Mouse (Mus musculus) MEL (cell line): ENCODE results near the gene Dlg2. TPM values are rescaled to one million over a fixed set of nuclear protein-coding genes. Genes with fewer than 3 reads are reported as not detected.

Experiments used
- DNase-seq: peaks from one replicate; pipeline ENCODE4 v3.0.0; 2011; ENCODE audit warnings: low read depth, low spot score
- H3K27ac ChIP-seq: 2 replicates; pipeline ENCODE4 v1.5.1; 2012; ENCODE audit warnings: low read depth, mild to moderate bottlenecking, control low read depth, low read length, moderate library complexity; ENCODE audit not compliant: control insufficient read depth
- H3K27me3 ChIP-seq, 2 experiments: fragments of 150-350 bp in 1 of 2; sonication (generic) in 1 of 2; 2 replicates each; pipeline ENCODE4 v1.6.1; 2012; ENCODE audit warnings: low read length in 2 of 2, mild to moderate bottlenecking in 2 of 2, improper control_type of control experiment in 1 of 2, moderate library complexity in 1 of 2; ENCODE audit not compliant: insufficient read depth in 2 of 2, control insufficient read depth in 1 of 2
- H3K36me3 ChIP-seq, 2 experiments: 2 replicates each; pipeline ENCODE4 v1.6.1; 2012 to 2014; ENCODE audit warnings: low read length in 2 of 2, improper control_type of control experiment in 1 of 2, inconsistent platforms in 1 of 2, mild to moderate bottlenecking in 1 of 2; ENCODE audit not compliant: insufficient read depth in 2 of 2, control insufficient read depth in 1 of 2
- H3K4me1 ChIP-seq, 2 experiments: fragments of 150-350 bp in 1 of 2; sonication (generic) in 1 of 2; 2 replicates each; pipeline ENCODE4 v1.6.1; 2012; ENCODE audit warnings: low read length in 2 of 2, improper control_type of control experiment in 1 of 2, mild to moderate bottlenecking in 1 of 2; ENCODE audit not compliant: insufficient read depth in 2 of 2, control insufficient read depth in 1 of 2
- H3K4me3 ChIP-seq, 2 experiments: fragments of 150-350 bp in 1 of 2; sonication (generic) in 1 of 2; 2 replicates each; pipeline ENCODE4 v1.5.1; 2012; ENCODE audit warnings: low read depth in 2 of 2, low read length in 2 of 2, mild to moderate bottlenecking in 2 of 2, moderate library complexity in 2 of 2, control low read depth in 1 of 2, improper control_type of control experiment in 1 of 2; ENCODE audit not compliant: control insufficient read depth in 1 of 2, insufficient read depth in 1 of 2
- H3K79me2 ChIP-seq: 2 replicates; pipeline ENCODE4 v1.6.1; 2012; ENCODE audit warnings: mild to moderate bottlenecking, low read length, moderate library complexity; ENCODE audit not compliant: control insufficient read depth, poor library complexity, insufficient read depth
- H3K9ac ChIP-seq: 2 replicates; pipeline ENCODE4 v1.6.1; 2012; ENCODE audit warnings: low read depth, mild to moderate bottlenecking, control low read depth, low read length, moderate library complexity; ENCODE audit not compliant: control insufficient read depth, poor library complexity, severe bottlenecking
- H3K9me3 ChIP-seq: fragments of 150-350 bp; sonication (generic); replicated peaks from 2 replicates; pipeline ENCODE4 v1.6.1; 2012; ENCODE audit warnings: mild to moderate bottlenecking, low read length, improper control_type of control experiment, moderate library complexity; ENCODE audit not compliant: insufficient read depth
- BHLHE40 ChIP-seq: IDR thresholded peaks from 2 replicates; pipeline ENCODE4 v1.6.1; 2012; ENCODE audit warnings: low read depth, mild to moderate bottlenecking, inconsistent platforms, low read length, improper control_type of control experiment, borderline replicate concordance
- CHD2 ChIP-seq: IDR thresholded peaks from 2 replicates; pipeline ENCODE4 v1.6.1; 2011; ENCODE audit warnings: low read length, improper control_type of control experiment
- E2F4 ChIP-seq: IDR thresholded peaks from 2 replicates; pipeline ENCODE4 v1.6.1; 2011; ENCODE audit warnings: low read depth, low read length, improper control_type of control experiment, borderline replicate concordance
- ELF1 ChIP-seq: IDR thresholded peaks from 2 replicates; pipeline ENCODE4 v1.6.1; 2014; ENCODE audit warnings: low read depth, mild to moderate bottlenecking, inconsistent platforms, low read length, improper control_type of control experiment, moderate library complexity
- ETS1 ChIP-seq: IDR thresholded peaks from 2 replicates; pipeline ENCODE4 v1.6.1; 2012; ENCODE audit warnings: low read depth, mild to moderate bottlenecking, inconsistent platforms, low read length, improper control_type of control experiment, moderate library complexity
- GABPA ChIP-seq: IDR thresholded peaks from 2 replicates; pipeline ENCODE4 v1.6.1; 2012; ENCODE audit warnings: low read depth, mild to moderate bottlenecking, inconsistent platforms, low read length, improper control_type of control experiment, moderate library complexity
- GATA1 ChIP-seq: IDR thresholded peaks from 2 replicates; pipeline ENCODE4 v1.6.1; 2011; ENCODE audit warnings: low read depth, low read length, improper control_type of control experiment
- JUND ChIP-seq: IDR thresholded peaks from 2 replicates; pipeline ENCODE4 v1.6.1; 2011; ENCODE audit warnings: low read depth, mild to moderate bottlenecking, improper control_type of control experiment, low read length
- KAT2A ChIP-seq: conservative IDR thresholded peaks from 2 replicates; pipeline ENCODE4 v1.6.1; 2012; ENCODE audit warnings: low read depth, low read length, improper control_type of control experiment, inconsistent platforms
- MAFK ChIP-seq: IDR thresholded peaks from 2 replicates; pipeline ENCODE4 v1.6.1; 2011; ENCODE audit warnings: low read depth, mild to moderate bottlenecking, low read length, improper control_type of control experiment, borderline replicate concordance
- MAX ChIP-seq: IDR thresholded peaks from 2 replicates; pipeline ENCODE4 v1.6.1; 2011; ENCODE audit warnings: low read length, improper control_type of control experiment
- MAZ ChIP-seq: IDR thresholded peaks from 2 replicates; pipeline ENCODE4 v1.6.1; 2012; ENCODE audit warnings: low read depth, mild to moderate bottlenecking, inconsistent platforms, low read length, improper control_type of control experiment
- MEF2A ChIP-seq: IDR thresholded peaks from 2 replicates; pipeline ENCODE4 v1.6.1; 2014; ENCODE audit warnings: low read depth, mild to moderate bottlenecking, inconsistent platforms, low read length, improper control_type of control experiment; ENCODE audit not compliant: poor library complexity, insufficient replicate concordance, severe bottlenecking; ENCODE audit errors: extremely low read depth
- MYB ChIP-seq: IDR thresholded peaks from 2 replicates; pipeline ENCODE4 v1.6.1; 2011; ENCODE audit warnings: mild to moderate bottlenecking, low read depth, low read length, improper control_type of control experiment
- MYC ChIP-seq: IDR thresholded peaks from 2 replicates; pipeline ENCODE4 v1.6.1; 2011; ENCODE audit warnings: low read depth, mild to moderate bottlenecking, low read length, improper control_type of control experiment, moderate library complexity
- NELFE ChIP-seq: IDR thresholded peaks from 2 replicates; pipeline ENCODE4 v1.6.1; 2011; ENCODE audit warnings: low read depth, low read length, improper control_type of control experiment
- POLR2A ChIP-seq, 2 experiments: IDR thresholded peaks; 2 replicates each; pipeline ENCODE4 v1.6.1; 2011 to 2012; ENCODE audit warnings: low read length in 2 of 2, mild to moderate bottlenecking in 2 of 2, control low read depth in 1 of 2, improper control_type of control experiment in 1 of 2, low read depth in 1 of 2, moderate library complexity in 1 of 2; ENCODE audit not compliant: control insufficient read depth in 1 of 2, insufficient read depth in 1 of 2, poor library complexity in 1 of 2
- POLR2AphosphoS5 ChIP-seq: IDR thresholded peaks from 2 replicates; pipeline ENCODE4 v1.6.1; 2012; ENCODE audit warnings: low read depth, borderline replicate concordance, mild to moderate bottlenecking, inconsistent platforms, low read length, moderate library complexity, mixed read lengths
- RCOR1 ChIP-seq: IDR thresholded peaks from 2 replicates; pipeline ENCODE4 v1.6.1; 2012; ENCODE audit warnings: low read depth, mild to moderate bottlenecking, inconsistent platforms, low read length, improper control_type of control experiment
- SIN3A ChIP-seq: IDR thresholded peaks from 2 replicates; pipeline ENCODE4 v1.6.1; 2012; ENCODE audit warnings: low read length, improper control_type of control experiment, inconsistent platforms
- SMC3 ChIP-seq: IDR thresholded peaks from 2 replicates; pipeline ENCODE4 v1.6.1; 2011; ENCODE audit warnings: low read depth, low read length, improper control_type of control experiment
- TAL1 ChIP-seq: IDR thresholded peaks from 2 replicates; pipeline ENCODE4 v1.6.1; 2012; ENCODE audit warnings: mild to moderate bottlenecking, inconsistent platforms, low read length, moderate library complexity, mixed read lengths
- TCF12 ChIP-seq: IDR thresholded peaks from 2 replicates; pipeline ENCODE4 v1.6.1; 2014; ENCODE audit warnings: low read depth, mild to moderate bottlenecking, inconsistent platforms, low read length, improper control_type of control experiment, moderate library complexity
- USF1 ChIP-seq: IDR thresholded peaks from 2 replicates; pipeline ENCODE4 v1.6.1; 2014; ENCODE audit warnings: low read depth, mild to moderate bottlenecking, inconsistent platforms, low read length, improper control_type of control experiment, moderate library complexity
- USF2 ChIP-seq, 2 experiments: IDR thresholded peaks; 2 replicates each; pipeline ENCODE4 v1.6.1; 2011 to 2012; ENCODE audit warnings: improper control_type of control experiment in 2 of 2, low read length in 2 of 2, borderline replicate concordance in 1 of 2, inconsistent platforms in 1 of 2, low read depth in 1 of 2, mild to moderate bottlenecking in 1 of 2; ENCODE audit not compliant: insufficient read depth in 1 of 2
- ZC3H11A ChIP-seq: IDR thresholded peaks from 2 replicates; pipeline ENCODE4 v1.6.1; 2012; ENCODE audit warnings: low read depth, mild to moderate bottlenecking, inconsistent platforms, low read length, improper control_type of control experiment
- ZKSCAN1 ChIP-seq: IDR thresholded peaks from 2 replicates; pipeline ENCODE4 v1.6.1; 2012; ENCODE audit warnings: low read depth, mild to moderate bottlenecking, inconsistent platforms, low read length, improper control_type of control experiment, moderate library complexity
- ZMIZ1 ChIP-seq: IDR thresholded peaks from 2 replicates; pipeline ENCODE4 v1.6.1; 2012; ENCODE audit warnings: low read depth, mild to moderate bottlenecking, inconsistent platforms, low read length, improper control_type of control experiment, moderate library complexity
- ZNF384 ChIP-seq: IDR thresholded peaks from 2 replicates; pipeline ENCODE4 v1.6.1; 2012; ENCODE audit warnings: low read depth, mild to moderate bottlenecking, inconsistent platforms, low read length, improper control_type of control experiment
- polyA plus RNA-seq, 2 experiments: library from polyadenylated mRNA; stranded (reverse) in 1 of 2; unstranded in 1 of 2; fragments of >175 nt in 1 of 2; fragments of >200 nt in 1 of 2; gene quantifications; 2 replicates each; pipeline versions ENCODE4 v1.2.1 to v1.2.4; 2012; ENCODE audit warnings: low replicate concordance in 2 of 2, low read depth in 1 of 2; ENCODE audit not compliant: insufficient read length in 2 of 2, insufficient read depth in 1 of 2, missing spikeins in 1 of 2
- total RNA-seq: library from RNA; depleted of rRNA; stranded (reverse); fragments of 300-350 nt; gene quantifications from 2 replicates; pipeline ENCODE4 v1.2.3, GENCODE M21; 2012

Gene Dlg2
- total and polyA plus RNA-seq, 3 experiments, result 0.04 TPM; not detected in 2

DNA sequence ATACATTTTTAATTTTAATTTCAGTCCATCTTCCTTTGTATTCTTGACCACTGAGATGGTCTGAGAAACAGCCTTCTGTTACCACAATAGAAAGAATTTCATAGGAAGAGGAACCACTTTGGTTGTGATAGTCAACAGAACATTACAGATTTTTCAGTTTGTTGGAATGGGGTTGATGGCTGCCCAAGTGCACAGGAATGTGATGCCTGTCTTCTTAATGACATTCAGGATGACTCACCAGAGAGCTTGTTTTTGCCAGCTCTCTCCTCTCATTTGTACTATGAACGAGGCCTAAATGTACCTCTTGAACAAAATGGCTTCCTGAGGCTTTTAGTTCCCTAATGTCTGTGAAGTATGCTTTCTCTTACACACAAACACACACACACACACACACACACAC is 1107.1 kb downstream of the Dlg2 start:
- H3K4me1 ChIP-seq, result no peaks in the 10 kb centered on the region
- TF ChIP-seq SMC3 (no peak), USF2 (IDR thresholded peaks at IDR 0.05; ENCODE audit: borderline replicate concordance in 1 of 2, insufficient read depth in 1 of 2, low read depth in 1 of 2, low read length in 2 of 2) (no peak), POLR2A (IDR thresholded peaks at IDR 0.05; ENCODE audit: control insufficient read depth in 1 of 2, insufficient read depth in 1 of 2, low read depth in 1 of 2, low read length in 2 of 2, poor library complexity in 1 of 2) (no peak), ZKSCAN1 (no peak), MYC (no peak), ZNF384 (no peak), ZC3H11A (no peak), E2F4 (no peak), TAL1 (no peak), MAZ (no peak), TCF12 (no peak), GABPA (no peak), ELF1 (no peak), NELFE (no peak), POLR2AphosphoS5 (no peak), ETS1 (no peak), CHD2 (no peak), RCOR1 (no peak), MAFK (no peak)
- DNase-seq, result no peak
- no peak overlapping the region for H3K9ac ChIP-seq
- H3K4me3 ChIP-seq, result no peak overlapping the region
- H3K36me3 ChIP-seq, result no peaks in the 10 kb centered on the region
- H3K9me3 ChIP-seq, result no peaks in the 10 kb centered on the region
- H3K79me2 ChIP-seq, result no peaks in the 10 kb centered on the region
- no peaks in the 10 kb centered on the region for H3K27me3 ChIP-seq
- no peak overlapping the region for H3K27ac ChIP-seq

DNA sequence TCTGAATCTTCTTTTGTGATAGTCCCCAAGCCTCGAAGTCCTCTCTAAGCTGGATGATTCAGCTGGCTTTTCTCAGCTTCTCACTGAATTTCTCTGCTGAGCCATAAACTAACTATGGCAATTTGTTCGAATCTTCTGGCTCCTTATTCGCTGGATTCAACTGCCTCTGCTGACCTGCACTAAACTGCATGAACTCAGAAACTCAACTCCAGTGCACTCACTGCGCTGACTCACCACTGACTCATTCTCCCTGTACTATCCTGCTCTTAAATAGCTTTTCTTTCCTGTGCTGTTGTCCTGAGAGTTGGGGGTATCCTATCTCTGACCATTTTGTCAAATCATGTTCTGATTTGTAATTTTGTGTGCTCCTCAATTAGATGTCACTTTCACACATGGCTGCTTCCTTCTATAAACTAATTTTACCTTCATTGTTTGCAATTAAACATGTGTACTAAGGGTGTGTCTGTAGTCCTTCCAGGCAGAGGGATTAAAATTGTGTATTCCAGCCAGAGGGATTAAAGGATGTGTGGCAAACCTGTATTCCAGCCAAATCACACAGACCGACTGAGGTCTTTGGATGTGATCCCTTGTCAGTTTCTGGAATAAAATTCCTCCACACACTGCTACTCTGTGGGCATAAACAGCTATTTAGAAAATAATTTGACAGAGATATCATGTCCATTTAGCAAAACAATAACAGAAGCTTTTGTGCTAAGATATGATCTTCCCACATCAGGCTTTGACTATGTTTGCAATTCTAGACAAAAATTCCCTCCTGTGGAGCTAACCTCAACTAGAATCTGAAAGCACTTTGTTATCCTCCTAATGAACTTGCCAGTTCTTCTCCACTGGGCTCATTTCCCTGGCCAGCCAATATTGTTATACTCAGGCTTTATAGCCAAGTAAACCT is 1115.0 kb downstream of the Dlg2 start:
- H3K4me1 ChIP-seq, result no peaks in the 10 kb centered on the region
- H3K79me2 ChIP-seq, result no peaks in the 10 kb centered on the region
- no peak overlapping the region for H3K27ac ChIP-seq
- no peak overlapping the region for H3K4me3 ChIP-seq
- H3K27me3 ChIP-seq, result no peaks in the 10 kb centered on the region
- no peaks in the 10 kb centered on the region for H3K36me3 ChIP-seq
- no peak overlapping the region for H3K9ac ChIP-seq
- no peak for DNase-seq
- no peaks in the 10 kb centered on the region for H3K9me3 ChIP-seq
- no peak for TF ChIP-seq GATA1
- TF ChIP-seq KAT2A, result no peak
- TF ChIP-seq MAZ, result no peak
- no peak for TF ChIP-seq BHLHE40
- no peak for TF ChIP-seq RCOR1
- TF ChIP-seq MYB, result no peak
- TF ChIP-seq ETS1, result no peak
- TF ChIP-seq CHD2, result no peak
- TF ChIP-seq ZNF384, result no peak
- TF ChIP-seq MEF2A, result no peak
- no peak for TF ChIP-seq JUND
- no peak for TF ChIP-seq MAFK
- no peak for TF ChIP-seq MAX
- TF ChIP-seq USF1, result no peak
- TF ChIP-seq POLR2A (IDR thresholded peaks at IDR 0.05; ENCODE audit: control insufficient read depth in 1 of 2, insufficient read depth in 1 of 2, low read depth in 1 of 2, low read length in 2 of 2, poor library complexity in 1 of 2), result no peak
- no peak for TF ChIP-seq MYC
- no peak for TF ChIP-seq SIN3A
- no peak for TF ChIP-seq ZMIZ1
- TF ChIP-seq E2F4, result no peak
